Mouse (Mus musculus) lung, embryonic 14.5 days (tissue): ENCODE results near the gene Cd86. TPM values are rescaled to one million over a fixed set of nuclear protein-coding genes. Genes with fewer than 3 reads are reported as not detected.

Source experiments
- ATAC-seq: fragments of 200-750 bp; cut with Nextera tagmentation; 2 replicates; pipeline ENCODE4 v1.8.0; 2017; ENCODE audit warnings: mild to moderate bottlenecking, moderate TSS enrichment, moderate library complexity; ENCODE audit not compliant: insufficient read depth
- DNase-seq: peaks from one replicate; pipeline ENCODE4 v3.0.0-alpha.2; 2015
- H3K27ac ChIP-seq: fragments of 300-500 bp; sonication (generic); 2 replicates; pipeline ENCODE4 v1.5.1; 2014; ENCODE audit warnings: low read depth, mild to moderate bottlenecking, moderate library complexity
- H3K27me3 ChIP-seq: fragments of 300-500 bp; sonication (generic); 2 replicates; pipeline ENCODE4 v1.6.1; 2014; ENCODE audit warnings: low read length, control low read depth; ENCODE audit not compliant: insufficient read depth
- H3K36me3 ChIP-seq: fragments of 300-500 bp; sonication (generic); 2 replicates; pipeline ENCODE4 v1.6.1; 2014; ENCODE audit warnings: control low read depth; ENCODE audit not compliant: insufficient read depth
- H3K4me1 ChIP-seq: fragments of 300-500 bp; sonication (generic); 2 replicates; pipeline ENCODE4 v1.6.1; 2014; ENCODE audit warnings: antibody characterized with exemption, control low read depth; ENCODE audit not compliant: insufficient read depth
- H3K4me2 ChIP-seq: fragments of 300-500 bp; sonication (generic); 2 replicates; pipeline ENCODE4 v1.6.1; 2014; ENCODE audit warnings: mild to moderate bottlenecking
- H3K4me3 ChIP-seq: fragments of 300-500 bp; sonication (generic); 2 replicates; pipeline ENCODE4 v1.5.1; 2014; ENCODE audit warnings: low read depth, low read length
- H3K9ac ChIP-seq: fragments of 300-500 bp; sonication (generic); 2 replicates; pipeline ENCODE4 v1.6.1; 2014
- H3K9me3 ChIP-seq: fragments of 300-500 bp; sonication (generic); 2 replicates; pipeline ENCODE4 v1.6.1; 2016; ENCODE audit warnings: low read depth, low read length, control low read depth
- CTCF ChIP-seq: IDR thresholded peaks from 2 replicates; pipeline ENCODE4 v1.5.1; 2016; ENCODE audit warnings: antibody characterized with exemption, low read depth
- WGBS: fragments of 180-500 bp; shearing (Covaris S2); extraction: QIAGEN DNeasy Blood & Tissue Kit; methylation state at CpG from one replicate; pipeline ENCODE4 v1.1.7; 2014; 5-methylcytosine and 5-hydroxymethylcytosine counted together
- polyA plus RNA-seq: library from polyadenylated mRNA; unstranded; fragments of >200 nt; fragmentation: Nextera tagmentation; extraction: Ambion mirVana; gene quantifications from 2 replicates; pipeline ENCODE4 v1.2.1, GENCODE M21; 2014

The Cd86 gene
- polyA plus RNA-seq, 1 experiment from 2014 or later = 2.1 TPM

GRCm38 (mm10) chr16:36697331-36697730 lies 31.4 kb upstream of the Cd86 start:
- Histone ChIP-seq H3K4me1 (no peaks in the 10 kb centered on the region), H3K4me3 (no peak overlapping the region), H3K36me3 (no peaks in the 10 kb centered on the region), H3K27ac (no peak overlapping the region), H3K27me3 (peaks cover 13% of the 10 kb centered on the region), H3K4me2 (no peak overlapping the region), H3K9ac (no peak overlapping the region), H3K9me3 (no peaks in the 10 kb centered on the region)
- 81% methylated on average over 8 of the region's 8 CpGs for WGBS
- ATAC-seq (no peak), DNase-seq (no peak)
- no peak for TF ChIP-seq CTCF

GRCm38 (mm10) chr16:36694798-36695290 lies 29.0 kb upstream of the Cd86 start:
- WGBS = 43% methylated on average over 9 of the region's 9 CpGs
- H3K36me3 ChIP-seq = no peaks in the 10 kb centered on the region
- no peaks in the 10 kb centered on the region for H3K9me3 ChIP-seq
- no peak overlapping the region for H3K27ac ChIP-seq
- TF ChIP-seq CTCF = no peak
- no peak overlapping the region for H3K9ac ChIP-seq
- no peak for ATAC-seq
- peaks cover 13% of the 10 kb centered on the region for H3K27me3 ChIP-seq
- H3K4me1 ChIP-seq = no peaks in the 10 kb centered on the region
- peak overlapping the region; percentile 40 for H3K4me3 ChIP-seq
- no peak for DNase-seq
- peak overlapping the region; percentile 62 for H3K4me2 ChIP-seq

GRCm38 (mm10) chr16:36693818-36694413 lies 28.0 kb upstream of the Cd86 start, which contains the start of gene Ildr1:
Ildr1 (plus strand) TSS chr16:36693978.
- 2% methylated on average over 40 of the region's 40 CpGs for WGBS
- Histone ChIP-seq H3K27ac (no peak within 1 kb of the TSS), H3K36me3 (no peaks in the 10 kb centered on the region), H3K9me3 (no peaks in the 10 kb centered on the region), H3K4me3 (peak within 1 kb of the TSS; percentile 40), H3K4me2 (peak within 1 kb of the TSS; percentile 62), H3K9ac (peak within 1 kb of the TSS; percentile 55), H3K27me3 (peaks cover 13% of the 10 kb centered on the region), H3K4me1 (no peaks in the 10 kb centered on the region)
- peak; percentile 85 for ATAC-seq
- peak; percentile 52 for DNase-seq
- no peak for TF ChIP-seq CTCF

GRCm38 (mm10) chr16:36691484-36691883 lies 25.6 kb upstream of the Cd86 start:
- DNase-seq (peak; percentile 51), ATAC-seq (no peak)
- no peak overlapping the region for H3K4me3 ChIP-seq
- no peaks in the 10 kb centered on the region for H3K9me3 ChIP-seq
- TF ChIP-seq CTCF = no peak
- H3K9ac ChIP-seq = no peak overlapping the region
- H3K4me2 ChIP-seq = no peak overlapping the region
- H3K27me3 ChIP-seq = peaks cover 13% of the 10 kb centered on the region
- H3K36me3 ChIP-seq = no peaks in the 10 kb centered on the region
- WGBS = 62% methylated on average over 3 of the region's 3 CpGs
- no peaks in the 10 kb centered on the region for H3K4me1 ChIP-seq
- peak overlapping the region; percentile 37; the same call in 1 of the 2 replicates for H3K27ac ChIP-seq

- Histone ChIP-seq H3K4me3 (no peak overlapping the region), H3K36me3 (no peaks in the 10 kb centered on the region), H3K27ac (no peak overlapping the region), H3K4me2 (no peak overlapping the region), H3K4me1 (no peaks in the 10 kb centered on the region), H3K9ac (no peak overlapping the region), H3K27me3 (no peaks in the 10 kb centered on the region), H3K9me3 (no peaks in the 10 kb centered on the region)
- ATAC-seq (no peak), DNase-seq (no peak)
- WGBS = 85% methylated on average over 2 of the region's 2 CpGs
- TF ChIP-seq CTCF = no peak
These were observed 22.2 kb upstream of the Cd86 start for GRCm38 (mm10) chr16:36688076-36688475.

- no peak overlapping the region for H3K27ac ChIP-seq
- no peak overlapping the region for H3K9ac ChIP-seq
- H3K4me1 ChIP-seq = no peaks in the 10 kb centered on the region
- DNase-seq (no peak), ATAC-seq (no peak)
- no peaks in the 10 kb centered on the region for H3K27me3 ChIP-seq
- no peak for TF ChIP-seq CTCF
- 74% methylated on average over 6 of the region's 6 CpGs for WGBS
- no peaks in the 10 kb centered on the region for H3K9me3 ChIP-seq
- H3K4me3 ChIP-seq = no peak overlapping the region
- no peak overlapping the region for H3K4me2 ChIP-seq
- no peaks in the 10 kb centered on the region for H3K36me3 ChIP-seq
These were observed 18.5 kb upstream of the Cd86 start for GRCm38 (mm10) chr16:36684325-36684918.

GRCm38 (mm10) chr16:36681829-36682228 lies 15.9 kb upstream of the Cd86 start:
- no peaks in the 10 kb centered on the region for H3K27me3 ChIP-seq
- 85% methylated on average over 3 of the region's 3 CpGs for WGBS
- no peak for ATAC-seq

More at GRCm38 (mm10) chr16:36681829-36682228, 15.9 kb upstream of the Cd86 start:
- TF ChIP-seq CTCF = no peak
- no peaks in the 10 kb centered on the region for H3K36me3 ChIP-seq
- H3K4me2 ChIP-seq = no peak overlapping the region
- H3K9me3 ChIP-seq = no peaks in the 10 kb centered on the region
- no peak overlapping the region for H3K27ac ChIP-seq
- DNase-seq = no peak
- H3K4me1 ChIP-seq = no peaks in the 10 kb centered on the region
- no peak overlapping the region for H3K4me3 ChIP-seq
- H3K9ac ChIP-seq = no peak overlapping the region
